Mouse (Mus musculus): Measurements from ENCODE around the gene Cib4. TPM values are rescaled to one million over a fixed set of nuclear protein-coding genes. Genes with fewer than 3 reads are reported as not detected.

The Cib4 gene
- polyA plus RNA-seq, 1 experiment from 2014 or later = not detected

GRCm38 (mm10) chr5:30578445-30579080 lies 32.9 kb upstream of the Cib4 start:
- no peak for DNase-seq (ENCODE audit: low spot score)
- H3K9me3 ChIP-seq (ENCODE audit: control insufficient read depth, low read length) = no peaks in the 10 kb centered on the region
- H3K27ac ChIP-seq (ENCODE audit: low read depth, low read length) = no peak overlapping the region
- H3K4me3 ChIP-seq (ENCODE audit: low read depth, low read length) = no peak overlapping the region
- H3K27me3 ChIP-seq (ENCODE audit: control insufficient read depth, insufficient read depth, low read length) = no peaks in the 10 kb centered on the region
- no peaks in the 10 kb centered on the region for H3K4me1 ChIP-seq (ENCODE audit: control insufficient read depth, insufficient read depth, low read length)
- WGBS = 84% methylated on average over 5 of the region's 6 CpGs
- H3K9ac ChIP-seq (ENCODE audit: low read length) = no peak overlapping the region
- no peaks in the 10 kb centered on the region for H3K36me3 ChIP-seq (ENCODE audit: control insufficient read depth, insufficient read depth, low read length)
- no peak overlapping the region for H3K4me2 ChIP-seq (ENCODE audit: low read depth)
- no peak for ATAC-seq (ENCODE audit: insufficient read depth, low FRiP score, low TSS enrichment)

GRCm38 (mm10) chr5:30577654-30578310 lies 32.1 kb upstream of the Cib4 start:
- Histone ChIP-seq H3K4me3 (ENCODE audit: low read depth, low read length) (no peak overlapping the region), H3K9me3 (ENCODE audit: control insufficient read depth, low read length) (no peaks in the 10 kb centered on the region), H3K4me2 (ENCODE audit: low read depth) (no peak overlapping the region), H3K36me3 (ENCODE audit: control insufficient read depth, insufficient read depth, low read length) (no peaks in the 10 kb centered on the region), H3K4me1 (ENCODE audit: control insufficient read depth, insufficient read depth, low read length) (no peaks in the 10 kb centered on the region), H3K9ac (ENCODE audit: low read length) (no peak overlapping the region), H3K27ac (ENCODE audit: low read depth, low read length) (no peak overlapping the region), H3K27me3 (ENCODE audit: control insufficient read depth, insufficient read depth, low read length) (no peaks in the 10 kb centered on the region)
- 86% methylated on average over 12 of the region's 12 CpGs for WGBS
- DNase-seq (ENCODE audit: low spot score) (no peak), ATAC-seq (ENCODE audit: insufficient read depth, low FRiP score, low TSS enrichment) (no peak)

GRCm38 (mm10) chr5:30577251-30577650 lies 31.6 kb upstream of the Cib4 start:
- no peak overlapping the region for H3K9ac ChIP-seq (ENCODE audit: low read length)
- no peaks in the 10 kb centered on the region for H3K9me3 ChIP-seq (ENCODE audit: control insufficient read depth, low read length)
- WGBS = 70% methylated on average over 9 of the region's 9 CpGs
- no peak overlapping the region for H3K4me3 ChIP-seq (ENCODE audit: low read depth, low read length)
- no peaks in the 10 kb centered on the region for H3K36me3 ChIP-seq (ENCODE audit: control insufficient read depth, insufficient read depth, low read length)
- DNase-seq (ENCODE audit: low spot score) (no peak), ATAC-seq (ENCODE audit: insufficient read depth, low FRiP score, low TSS enrichment) (no peak)
- no peak overlapping the region for H3K27ac ChIP-seq (ENCODE audit: low read depth, low read length)
- H3K27me3 ChIP-seq (ENCODE audit: control insufficient read depth, insufficient read depth, low read length) = no peaks in the 10 kb centered on the region
- no peaks in the 10 kb centered on the region for H3K4me1 ChIP-seq (ENCODE audit: control insufficient read depth, insufficient read depth, low read length)
- H3K4me2 ChIP-seq (ENCODE audit: low read depth) = no peak overlapping the region

- Histone ChIP-seq H3K4me3 (ENCODE audit: low read depth, low read length) (no peak overlapping the region), H3K9me3 (ENCODE audit: control insufficient read depth, low read length) (no peaks in the 10 kb centered on the region), H3K4me1 (ENCODE audit: control insufficient read depth, insufficient read depth, low read length) (no peaks in the 10 kb centered on the region), H3K27me3 (ENCODE audit: control insufficient read depth, insufficient read depth, low read length) (no peaks in the 10 kb centered on the region), H3K36me3 (ENCODE audit: control insufficient read depth, insufficient read depth, low read length) (no peaks in the 10 kb centered on the region), H3K4me2 (ENCODE audit: low read depth) (no peak overlapping the region), H3K9ac (ENCODE audit: low read length) (no peak overlapping the region), H3K27ac (ENCODE audit: low read depth, low read length) (no peak overlapping the region)
- 78% methylated on average over 7 of the region's 7 CpGs for WGBS
- ATAC-seq (ENCODE audit: insufficient read depth, low FRiP score, low TSS enrichment) (no peak), DNase-seq (ENCODE audit: low spot score) (no peak)
Observed at GRCm38 (mm10) chr5:30576233-30576632, 30.6 kb upstream of the Cib4 start.

GRCm38 (mm10) chr5:30574367-30574766 lies 28.7 kb upstream of the Cib4 start:
- no peaks in the 10 kb centered on the region for H3K4me1 ChIP-seq (ENCODE audit: control insufficient read depth, insufficient read depth, low read length)
- ATAC-seq (ENCODE audit: insufficient read depth, low FRiP score, low TSS enrichment) (no peak), DNase-seq (ENCODE audit: low spot score) (no peak)
- no peaks in the 10 kb centered on the region for H3K27me3 ChIP-seq (ENCODE audit: control insufficient read depth, insufficient read depth, low read length)
- H3K36me3 ChIP-seq (ENCODE audit: control insufficient read depth, insufficient read depth, low read length) = no peaks in the 10 kb centered on the region
- H3K27ac ChIP-seq (ENCODE audit: low read depth, low read length) = no peak overlapping the region
- WGBS = 94% methylated on average over 8 of the region's 8 CpGs
- H3K4me3 ChIP-seq (ENCODE audit: low read depth, low read length) = no peak overlapping the region
- no peak overlapping the region for H3K9ac ChIP-seq (ENCODE audit: low read length)
- H3K9me3 ChIP-seq (ENCODE audit: control insufficient read depth, low read length) = no peaks in the 10 kb centered on the region
- no peak overlapping the region for H3K4me2 ChIP-seq (ENCODE audit: low read depth)

GRCm38 (mm10) chr5:30571820-30572219 lies 26.2 kb upstream of the Cib4 start:
- H3K4me2 ChIP-seq (ENCODE audit: low read depth) = no peak overlapping the region
- H3K9ac ChIP-seq (ENCODE audit: low read length) = no peak overlapping the region
- no peak overlapping the region for H3K4me3 ChIP-seq (ENCODE audit: low read depth, low read length)
- no peaks in the 10 kb centered on the region for H3K27me3 ChIP-seq (ENCODE audit: control insufficient read depth, insufficient read depth, low read length)
- DNase-seq (ENCODE audit: low spot score) (no peak), ATAC-seq (ENCODE audit: insufficient read depth, low FRiP score, low TSS enrichment) (no peak)
- WGBS = 84% methylated on average over 5 of the region's 5 CpGs
- H3K4me1 ChIP-seq (ENCODE audit: control insufficient read depth, insufficient read depth, low read length) = no peaks in the 10 kb centered on the region
- no peaks in the 10 kb centered on the region for H3K36me3 ChIP-seq (ENCODE audit: control insufficient read depth, insufficient read depth, low read length)
- no peak overlapping the region for H3K27ac ChIP-seq (ENCODE audit: low read depth, low read length)
- no peaks in the 10 kb centered on the region for H3K9me3 ChIP-seq (ENCODE audit: control insufficient read depth, low read length)

- Histone ChIP-seq H3K27ac (ENCODE audit: low read depth, low read length) (no peak overlapping the region), H3K4me3 (ENCODE audit: low read depth, low read length) (no peak overlapping the region), H3K4me2 (ENCODE audit: low read depth) (no peak overlapping the region), H3K9ac (ENCODE audit: low read length) (no peak overlapping the region), H3K27me3 (ENCODE audit: control insufficient read depth, insufficient read depth, low read length) (no peaks in the 10 kb centered on the region), H3K9me3 (ENCODE audit: control insufficient read depth, low read length) (no peaks in the 10 kb centered on the region), H3K4me1 (ENCODE audit: control insufficient read depth, insufficient read depth, low read length) (no peaks in the 10 kb centered on the region), H3K36me3 (ENCODE audit: control insufficient read depth, insufficient read depth, low read length) (no peaks in the 10 kb centered on the region)
- 82% methylated on average over 1 of the region's 1 CpGs for WGBS
- DNase-seq (ENCODE audit: low spot score) (no peak), ATAC-seq (ENCODE audit: insufficient read depth, low FRiP score, low TSS enrichment) (no peak)
Observed at GRCm38 (mm10) chr5:30568479-30568878, 22.8 kb upstream of the Cib4 start.

GRCm38 (mm10) chr5:30559986-30560493 lies 14.4 kb upstream of the Cib4 start:
- H3K27me3 ChIP-seq (ENCODE audit: control insufficient read depth, insufficient read depth, low read length) = no peaks in the 10 kb centered on the region
- no peaks in the 10 kb centered on the region for H3K36me3 ChIP-seq (ENCODE audit: control insufficient read depth, insufficient read depth, low read length)
- H3K4me1 ChIP-seq (ENCODE audit: control insufficient read depth, insufficient read depth, low read length) = no peaks in the 10 kb centered on the region
- 33% methylated on average over 3 of the region's 3 CpGs for WGBS
- H3K4me3 ChIP-seq (ENCODE audit: low read depth, low read length) = no peak overlapping the region
- DNase-seq (ENCODE audit: low spot score) = no peak
- H3K9me3 ChIP-seq (ENCODE audit: control insufficient read depth, low read length) = no peaks in the 10 kb centered on the region
- H3K4me2 ChIP-seq (ENCODE audit: low read depth) = no peak overlapping the region
- no peak overlapping the region for H3K27ac ChIP-seq (ENCODE audit: low read depth, low read length)
- H3K9ac ChIP-seq (ENCODE audit: low read length) = no peak overlapping the region
- ATAC-seq (ENCODE audit: insufficient read depth, low FRiP score, low TSS enrichment) = no peak

GRCm38 (mm10) chr5:30559421-30559820 lies 13.8 kb upstream of the Cib4 start:
- Histone ChIP-seq H3K9ac (ENCODE audit: low read length) (no peak overlapping the region), H3K4me3 (ENCODE audit: low read depth, low read length) (no peak overlapping the region), H3K4me1 (ENCODE audit: control insufficient read depth, insufficient read depth, low read length) (no peaks in the 10 kb centered on the region), H3K4me2 (ENCODE audit: low read depth) (no peak overlapping the region), H3K36me3 (ENCODE audit: control insufficient read depth, insufficient read depth, low read length) (no peaks in the 10 kb centered on the region), H3K27ac (ENCODE audit: low read depth, low read length) (no peak overlapping the region), H3K9me3 (ENCODE audit: control insufficient read depth, low read length) (no peaks in the 10 kb centered on the region), H3K27me3 (ENCODE audit: control insufficient read depth, insufficient read depth, low read length) (no peaks in the 10 kb centered on the region)
- WGBS = 85% methylated on average over 3 of the region's 3 CpGs
- no peak for DNase-seq (ENCODE audit: low spot score)
- no peak for ATAC-seq (ENCODE audit: insufficient read depth, low FRiP score, low TSS enrichment)

Measured in neural tube, embryonic 11.5 days (tissue).